Mouse (Mus musculus): ENCODE measurements around the gene Rassf2.

- TF ChIP-seq EP300 (IDR thresholded peaks at IDR 0.05) (peak; percentile 55), CTCF (IDR thresholded peaks at IDR 0.05) (no peak)
Measured at GRCm38 (mm10) chr2:131945225-131945624, 84.8 kb downstream of the Rassf2 start.
